Mouse (Mus musculus): ENCODE results near the gene Gm49661.

- no peak for TF ChIP-seq CTCF (IDR thresholded peaks at IDR 0.05; ENCODE audit: borderline replicate concordance, control insufficient read depth, extremely low read depth, insufficient read depth, low read length, poor library complexity)
- TF ChIP-seq POLR2A (IDR thresholded peaks at IDR 0.05; ENCODE audit: control insufficient read depth, extremely low read depth, insufficient read depth, low read length, poor library complexity), result no peak
Measured at GRCm38 (mm10) chr8:84974543-84975142, 5.4 kb upstream of the Gm49661 start.

Measured in thymus, adult 2 months (tissue).